Mouse (Mus musculus) c-Kit-positive CD71-positive TER-119-positive erythroid progenitor cells, embryonic 14.5 days (primary cell): ENCODE measurements around the gene Gigyf2.

Experiments used
- DNase-seq: peaks from one replicate; pipeline ENCODE4 v3.0.0-alpha.2; 2013; ENCODE audit warnings: low spot score

Gene Gigyf2

DNA sequence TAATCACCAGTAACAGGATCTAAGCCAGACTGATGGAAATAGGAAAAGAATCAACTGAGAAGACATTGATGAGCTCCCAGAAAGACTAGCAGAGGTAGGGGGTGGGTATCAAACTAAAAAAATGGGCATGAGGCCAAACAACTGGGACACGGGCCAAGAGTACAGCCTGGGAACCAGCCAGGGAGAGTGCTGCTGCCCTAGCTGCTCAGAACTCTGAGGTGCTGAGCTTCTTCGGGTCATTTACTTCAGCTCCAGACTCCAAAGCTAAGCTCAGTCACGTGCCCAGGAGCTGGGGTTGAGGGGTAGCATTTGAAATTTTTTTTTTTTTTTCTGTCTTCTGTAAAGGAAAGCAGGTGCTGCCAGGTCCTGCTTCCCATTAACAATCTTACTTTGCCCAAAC lies 10.1 kb upstream of the Gigyf2 start:
- DNase-seq = no peak

DNA sequence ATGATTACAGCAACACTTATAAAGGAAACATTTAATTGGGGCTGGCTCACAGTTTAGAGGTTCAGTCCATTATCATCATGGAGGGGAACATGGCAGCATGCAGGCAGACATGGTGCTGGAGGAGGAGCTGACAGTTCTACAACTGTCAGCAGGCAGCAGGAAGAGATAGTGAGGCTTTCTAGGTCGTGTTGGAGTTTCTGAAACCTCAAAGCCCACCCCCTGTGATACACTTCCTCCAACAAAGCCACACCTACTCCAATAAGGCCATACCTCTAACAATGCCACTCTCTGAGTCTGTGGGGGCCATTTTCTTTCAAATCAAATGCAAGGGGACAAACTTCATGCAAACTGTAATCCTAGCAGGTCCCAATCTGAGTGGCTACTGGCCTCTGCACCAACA lies 5.7 kb upstream of the Gigyf2 start:
- DNase-seq = no peak

DNA sequence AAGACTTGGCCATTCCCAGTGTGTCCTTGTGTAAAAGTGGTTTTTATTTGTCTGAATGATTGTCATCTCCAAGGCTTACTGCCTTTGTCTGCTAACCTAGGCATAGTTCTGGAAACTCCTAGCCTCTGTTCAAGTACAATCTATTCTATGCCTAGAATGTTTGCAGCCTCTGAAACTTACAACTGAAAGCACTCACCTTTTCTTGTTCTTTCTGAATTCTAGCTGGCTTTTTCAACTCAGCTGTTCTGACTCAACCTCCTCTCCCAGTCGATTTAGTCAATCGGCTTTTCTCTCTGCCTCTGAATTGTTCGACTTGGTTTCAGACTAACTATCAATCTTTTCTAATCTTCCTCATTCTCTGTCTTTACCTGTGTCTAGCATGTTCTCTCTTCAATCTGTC lies 4.0 kb upstream of the Gigyf2 start:
- DNase-seq = no peak

DNA sequence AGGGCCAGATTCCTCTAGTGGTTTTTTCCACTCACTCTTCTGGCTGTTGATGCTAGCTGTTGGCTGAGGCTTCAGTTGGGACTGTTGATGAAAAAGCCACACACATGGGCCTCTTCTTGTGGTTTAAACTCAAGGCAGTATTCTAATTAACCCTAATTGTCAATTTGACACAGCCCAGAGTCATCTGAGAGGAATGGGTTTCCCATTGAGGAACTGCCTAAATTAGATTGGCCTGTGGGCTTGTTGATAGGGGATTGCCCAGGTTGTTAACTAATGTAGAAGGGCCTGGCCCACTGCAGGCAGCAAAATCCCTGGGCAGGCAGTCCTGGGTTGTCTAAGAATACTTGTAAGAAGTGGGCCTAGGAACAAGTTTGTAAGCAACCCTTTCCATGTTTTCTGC lies 2.1 kb upstream of the Gigyf2 start:
- no peak for DNase-seq

DNA sequence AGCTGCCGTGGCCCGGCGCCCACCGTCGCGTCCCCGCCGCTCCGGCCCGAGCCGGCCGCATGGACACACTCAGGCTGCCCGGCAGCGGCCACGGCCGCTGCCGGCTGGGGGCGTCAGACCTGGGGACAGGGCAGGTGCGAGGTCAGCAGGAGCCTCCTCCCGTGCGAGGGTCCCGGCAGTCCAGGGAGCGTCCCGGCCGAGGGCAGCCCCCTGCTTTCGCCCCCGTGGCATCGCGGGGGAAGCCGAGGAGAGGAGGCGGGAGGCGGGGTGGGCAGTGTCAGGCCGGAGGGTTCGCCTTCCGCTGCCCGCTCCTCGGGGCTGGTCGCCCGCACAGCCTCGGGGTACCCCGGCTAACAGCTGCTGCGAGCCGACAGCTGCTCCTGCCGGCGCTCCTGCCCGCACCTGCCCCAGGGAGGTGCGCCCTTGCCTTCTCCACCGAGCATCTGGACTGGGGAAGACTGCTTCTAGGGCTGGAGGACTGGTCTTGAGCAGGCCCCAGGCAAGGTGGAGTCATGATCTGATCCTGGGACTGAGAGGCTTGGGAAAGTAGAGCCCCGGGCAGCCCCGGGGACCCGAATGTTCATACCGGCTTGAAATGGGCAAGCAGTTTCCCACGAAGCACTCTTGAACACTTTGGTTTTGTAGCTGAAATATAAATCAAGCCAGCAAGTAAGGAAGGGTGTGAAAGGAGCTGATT lies 515 bp downstream of the Gigyf2 start:
- DNase-seq = peak; percentile 42

DNA sequence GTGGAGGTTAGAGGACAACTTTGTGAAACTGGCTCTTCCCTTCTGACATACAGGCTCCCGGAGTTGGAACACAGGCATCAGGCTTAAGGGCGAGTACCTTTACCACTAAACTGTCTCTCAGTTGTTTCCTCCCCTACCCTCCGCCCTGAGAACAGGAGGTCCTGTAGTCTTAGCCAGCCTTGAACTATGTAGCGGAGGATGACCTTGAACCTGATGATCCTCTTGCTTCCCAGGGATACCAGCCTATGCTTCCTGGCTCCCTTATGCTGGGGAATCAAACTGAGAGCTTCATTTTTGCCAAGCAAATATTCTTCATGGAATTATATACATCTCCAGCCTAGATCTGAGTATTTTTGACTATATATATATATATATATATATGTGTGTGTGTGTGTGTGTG lies 5.0 kb downstream of the Gigyf2 start:
- no peak for DNase-seq

DNA sequence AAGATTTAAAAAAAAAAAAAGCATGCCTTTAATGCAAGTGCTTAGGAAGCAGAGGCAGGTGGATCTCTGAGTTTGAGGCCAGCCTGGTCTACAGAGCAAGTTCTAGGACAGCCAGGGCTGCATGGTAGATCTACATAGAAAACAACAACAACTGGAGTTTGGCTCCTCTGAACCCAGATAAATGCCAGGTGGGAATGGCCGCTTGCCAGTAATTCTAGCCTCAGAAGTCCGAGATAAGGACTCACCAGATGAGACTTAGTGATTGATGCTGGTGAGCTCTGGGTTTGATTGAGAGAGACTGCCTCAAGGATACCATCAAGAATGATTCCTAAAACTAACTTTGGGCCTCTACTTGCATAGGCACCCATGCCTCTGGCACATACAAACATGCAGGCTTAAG lies 23.8 kb downstream of the Gigyf2 start:
- DNase-seq = no peak

DNA sequence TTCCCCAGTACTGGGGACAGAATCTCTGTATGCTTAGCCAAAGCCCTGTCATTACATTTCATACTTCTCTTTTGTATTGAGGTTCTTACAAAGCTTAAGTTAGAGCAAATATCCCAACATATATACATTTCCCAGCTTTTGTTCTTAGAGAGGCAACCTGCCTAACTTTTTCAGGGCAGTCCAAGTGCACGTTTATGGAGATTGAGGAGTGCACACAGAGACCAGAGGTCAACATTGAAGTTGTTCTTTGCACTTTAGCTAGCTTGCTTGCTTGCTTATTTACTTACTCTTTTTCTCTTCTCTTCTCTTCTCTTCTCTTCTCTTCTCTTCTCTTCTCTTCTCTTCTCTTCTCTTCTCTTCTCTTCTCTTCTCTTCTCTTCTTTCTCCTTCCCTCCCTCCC lies 33.5 kb downstream of the Gigyf2 start:
- no peak for DNase-seq

DNA sequence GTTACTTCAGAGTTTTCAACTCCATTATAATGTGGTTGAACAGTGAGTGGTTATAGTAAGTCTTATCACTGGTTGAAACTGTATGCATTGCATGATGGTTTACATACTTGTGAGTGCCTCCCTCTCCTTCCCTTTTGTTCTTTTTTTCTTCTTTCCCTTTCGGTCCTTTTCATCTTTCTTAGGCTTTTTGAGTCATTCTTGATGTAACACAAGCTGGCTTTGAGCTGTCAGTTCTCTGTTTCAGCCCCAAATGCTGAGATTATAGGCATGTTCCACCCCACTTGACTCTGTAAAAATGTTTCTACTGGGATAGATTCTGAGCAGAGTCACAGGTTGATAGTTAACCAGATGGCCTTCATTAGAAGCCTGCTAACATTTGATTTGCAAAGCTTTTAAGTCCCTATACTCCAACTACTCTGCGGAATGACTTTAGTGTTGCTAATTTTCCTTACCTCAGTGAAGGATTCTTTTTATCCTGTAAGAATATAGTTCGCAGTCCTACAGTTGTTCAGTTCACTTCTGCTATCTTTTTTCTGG lies 51.3 kb downstream of the Gigyf2 start:
- no peak for DNase-seq

DNA sequence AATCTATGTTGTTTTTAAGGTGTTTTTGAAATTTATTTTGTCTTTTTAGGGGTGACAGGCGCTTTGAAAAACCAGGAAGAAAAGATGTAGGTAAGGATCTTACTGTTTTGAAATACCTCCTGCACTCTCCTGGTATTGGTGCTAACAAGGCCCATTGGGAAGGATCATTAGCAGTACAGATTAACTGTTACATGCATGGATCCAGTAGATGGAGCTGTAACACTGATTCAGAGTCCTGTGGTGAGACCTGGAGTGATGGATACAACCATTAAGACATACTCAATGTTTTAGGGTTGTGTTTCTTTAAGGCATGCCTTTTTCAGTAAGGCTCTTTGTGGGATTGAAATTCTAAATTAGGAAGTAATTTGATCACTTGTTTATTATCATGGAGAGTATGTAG lies 53.1 kb downstream of the Gigyf2 start:
- peak; percentile 14 for DNase-seq

DNA sequence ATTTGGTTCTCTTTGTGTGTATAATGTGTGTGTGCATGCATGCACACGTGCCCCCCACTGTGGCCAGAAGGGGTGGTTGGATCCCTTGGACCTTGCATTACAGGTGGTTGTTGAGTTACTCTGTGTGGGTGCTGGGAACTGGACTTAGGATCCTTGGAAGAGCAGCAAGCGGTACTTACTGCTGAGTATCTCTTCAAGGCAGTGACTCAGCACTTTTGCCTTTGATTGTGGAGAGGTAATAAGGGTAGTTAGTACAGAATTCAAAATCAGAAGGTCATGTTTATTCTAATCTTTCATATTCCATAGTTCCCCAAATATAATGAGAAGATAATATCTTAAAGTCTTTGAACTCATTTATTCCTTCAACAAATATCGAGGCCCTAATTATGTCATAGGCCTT lies 54.4 kb downstream of the Gigyf2 start:
- DNase-seq = peak; percentile 14

DNA sequence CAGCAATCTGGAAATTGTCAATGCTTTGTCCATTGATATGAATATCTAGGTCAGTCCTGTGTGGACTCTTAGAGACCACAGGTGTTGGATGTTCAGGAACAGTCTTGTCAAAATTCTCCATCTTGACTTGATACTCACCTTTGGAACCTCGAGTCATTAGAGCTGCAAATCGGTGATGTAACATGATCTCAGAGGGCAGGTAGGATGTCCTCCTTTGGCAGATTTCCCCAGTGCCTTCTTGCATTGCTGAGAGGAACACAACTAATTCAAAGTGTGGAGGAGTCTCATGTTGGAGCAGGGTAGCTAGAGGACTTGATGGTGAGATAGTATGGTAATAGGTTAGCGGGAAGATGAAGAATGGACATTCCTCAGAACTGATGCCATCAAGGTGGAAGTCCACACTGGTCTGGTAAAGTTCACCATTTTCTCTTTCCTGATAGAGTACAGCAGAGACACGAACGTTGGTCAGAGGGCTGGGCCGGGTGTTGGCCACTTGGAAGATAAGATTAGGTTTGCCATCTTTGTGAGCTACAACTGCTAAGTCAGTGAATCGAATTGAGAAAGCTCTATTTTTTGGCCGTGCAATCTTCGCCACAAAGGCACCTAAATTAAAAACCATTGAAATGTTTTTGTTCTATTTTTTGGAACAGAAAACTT lies 59.8 kb downstream of the Gigyf2 start:
- DNase-seq = peak; percentile 23

DNA sequence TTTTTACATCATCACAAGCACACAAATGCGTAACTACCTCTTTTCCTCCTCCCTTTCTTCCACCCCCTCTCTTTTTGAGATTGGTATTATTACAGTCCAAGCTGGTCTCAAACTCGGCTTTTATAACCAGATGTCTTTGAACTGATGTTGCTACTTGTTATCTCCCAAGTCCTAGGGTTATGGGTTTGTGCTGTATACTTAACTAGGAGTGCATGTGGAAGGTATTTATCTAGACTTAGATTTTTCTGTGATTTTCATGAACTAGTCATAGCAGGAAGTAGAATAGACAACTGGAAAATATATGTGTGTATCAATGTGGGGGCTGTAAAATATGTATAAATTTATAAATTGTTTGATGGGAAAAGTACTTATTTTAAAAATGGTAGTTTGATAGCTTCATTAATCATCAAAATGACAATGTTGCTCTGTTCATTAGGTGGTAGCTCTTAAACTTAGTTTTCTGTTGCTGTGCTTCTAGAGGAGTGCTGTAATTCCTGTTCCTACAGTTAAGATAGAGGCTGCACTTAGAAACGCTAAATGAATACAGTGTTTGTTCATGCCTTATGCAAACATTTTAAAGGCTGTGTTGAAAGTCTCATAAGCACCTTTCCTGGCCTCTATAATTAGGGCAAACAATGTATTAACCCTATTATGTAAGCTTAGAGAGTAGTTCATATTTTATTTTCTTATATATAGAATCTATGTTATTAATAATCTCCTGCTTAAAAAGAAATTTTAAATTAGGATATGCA lies 66.8 kb downstream of the Gigyf2 start:
- DNase-seq = no peak

DNA sequence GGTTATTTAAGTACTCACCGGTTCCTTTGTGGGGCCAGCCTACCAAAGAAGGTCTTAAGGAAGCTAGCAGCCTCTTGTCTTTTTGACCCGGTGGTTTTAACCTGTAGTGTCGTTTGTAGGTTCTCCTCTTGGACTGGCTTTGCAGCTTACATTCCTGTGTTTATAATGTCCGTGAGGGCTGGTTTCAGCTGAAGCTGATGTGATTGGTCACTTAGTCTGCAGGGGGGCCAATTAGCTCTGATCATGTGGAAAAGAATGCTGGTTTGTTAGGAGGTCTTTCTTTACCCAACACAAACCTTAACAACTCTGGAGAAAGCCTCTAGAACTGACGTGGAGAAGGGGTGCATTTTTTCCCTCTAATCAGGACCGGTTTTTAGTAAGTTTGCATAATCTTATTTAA lies 67.8 kb downstream of the Gigyf2 start, which contains the start of gene Kcnj13:
Kcnj13 (minus strand) TSS at position 136 of the 400 bp plus-strand sequence.
- no peak for DNase-seq

DNA sequence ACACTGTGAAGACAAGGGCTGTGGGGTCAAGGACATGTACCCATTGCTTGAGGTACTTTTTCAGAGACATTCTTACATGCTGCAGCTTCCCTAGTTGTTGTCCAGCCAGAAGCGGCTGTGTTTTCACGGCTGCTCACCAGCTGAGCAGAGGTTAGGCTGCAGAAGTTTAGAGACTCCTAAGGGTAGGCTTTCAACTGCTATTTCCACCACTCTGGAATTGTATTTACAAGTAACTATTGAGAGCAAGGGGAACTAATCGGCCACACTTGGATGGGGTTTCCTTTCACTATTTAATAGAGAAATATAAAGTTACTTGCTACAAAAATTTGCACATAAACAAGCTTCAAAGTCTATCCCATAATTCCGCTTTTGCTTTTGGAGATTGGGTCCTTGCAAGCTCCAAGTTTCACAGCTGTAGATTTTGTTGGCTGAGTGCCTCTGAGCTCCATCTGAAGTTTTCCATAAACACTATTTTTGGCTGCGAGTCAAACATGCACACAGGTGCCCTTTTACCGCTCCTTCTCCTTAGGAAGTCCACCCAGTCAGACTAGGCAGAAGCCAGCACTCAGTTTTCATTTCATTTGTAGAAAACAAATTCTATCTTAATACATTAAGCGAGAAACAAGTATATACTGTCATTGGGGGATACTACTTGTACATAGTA lies 70.3 kb downstream of the Gigyf2 start:
- no peak for DNase-seq

DNA sequence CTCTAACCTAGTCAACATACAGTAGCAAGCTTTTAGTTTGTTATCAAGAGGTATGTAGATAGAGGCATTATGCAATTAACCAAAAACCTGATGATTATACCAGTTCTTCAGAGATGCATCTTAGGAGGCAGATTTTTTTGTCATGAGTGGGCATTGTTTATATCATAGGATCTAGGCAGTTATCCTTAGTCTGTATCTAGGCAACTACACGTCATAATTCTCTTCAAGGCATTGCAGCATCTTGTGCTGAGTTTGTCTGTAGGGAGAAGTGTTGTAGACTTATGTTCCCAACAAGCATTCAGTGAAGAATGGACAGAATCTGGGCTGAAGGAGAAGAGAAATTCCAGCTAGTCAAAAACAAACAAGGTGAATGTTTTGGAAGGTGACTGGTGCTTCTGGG lies 77.9 kb downstream of the Gigyf2 start:
- DNase-seq = no peak

DNA sequence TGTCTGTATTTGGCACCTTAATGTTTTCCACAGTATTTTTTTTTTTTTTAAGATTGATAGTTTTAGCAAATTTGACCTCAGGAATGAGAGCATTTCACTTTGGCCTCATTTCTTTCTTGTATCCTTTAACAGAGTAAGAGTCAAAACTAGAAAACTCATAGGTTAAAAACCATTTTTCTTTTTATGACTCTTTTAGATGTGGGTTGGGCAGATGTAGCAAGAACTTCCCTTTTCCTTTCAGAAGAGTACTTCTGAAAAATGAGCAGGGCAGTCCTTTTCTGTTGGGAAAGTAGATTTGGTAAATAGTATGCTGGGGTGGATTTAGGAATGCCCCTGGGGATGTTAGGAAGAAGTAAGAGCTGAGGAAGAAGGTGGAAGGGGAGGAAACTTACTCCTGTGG lies 79.2 kb downstream of the Gigyf2 start:
- DNase-seq = no peak

DNA sequence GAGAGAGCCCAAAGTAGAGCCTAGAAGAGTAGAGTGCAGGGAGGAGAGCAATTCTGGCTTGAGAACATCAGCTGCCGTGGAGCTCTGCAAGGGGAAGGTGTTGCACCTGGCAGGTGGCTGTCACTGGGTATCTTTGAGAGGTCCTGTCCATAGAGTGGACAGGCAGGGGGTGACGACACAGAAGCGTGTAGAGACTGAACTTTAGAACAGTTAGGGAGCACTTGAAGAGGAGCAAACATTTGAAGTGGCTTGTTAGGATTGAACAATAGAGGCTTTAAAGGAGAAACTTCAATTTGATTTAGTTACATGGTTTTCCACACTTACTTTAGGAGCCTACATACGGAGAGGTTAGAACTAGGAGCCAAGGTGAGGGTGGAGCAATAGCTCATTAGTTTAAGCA lies 82.6 kb downstream of the Gigyf2 start:
- DNase-seq = no peak

DNA sequence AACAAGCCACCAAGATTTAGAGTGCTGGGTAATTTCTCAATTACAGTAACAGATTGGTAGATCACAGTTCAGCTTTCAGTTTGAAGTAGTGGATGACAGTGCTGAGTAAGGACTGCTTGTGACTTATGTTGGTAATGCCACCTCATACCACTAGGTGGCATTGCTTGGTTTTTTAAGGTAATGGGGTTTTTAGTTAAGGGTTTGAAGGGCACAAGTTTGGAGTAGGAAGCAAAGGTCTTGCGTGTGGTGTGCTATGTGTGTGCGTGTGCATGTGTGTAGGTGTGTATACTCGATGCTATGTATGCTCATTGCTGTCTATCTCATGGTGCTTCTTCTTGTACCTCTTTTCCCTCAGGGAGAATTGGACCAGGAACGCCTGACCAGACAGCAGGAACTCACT lies 91.9 kb downstream of the Gigyf2 start:
- DNase-seq = peak; percentile 70

DNA sequence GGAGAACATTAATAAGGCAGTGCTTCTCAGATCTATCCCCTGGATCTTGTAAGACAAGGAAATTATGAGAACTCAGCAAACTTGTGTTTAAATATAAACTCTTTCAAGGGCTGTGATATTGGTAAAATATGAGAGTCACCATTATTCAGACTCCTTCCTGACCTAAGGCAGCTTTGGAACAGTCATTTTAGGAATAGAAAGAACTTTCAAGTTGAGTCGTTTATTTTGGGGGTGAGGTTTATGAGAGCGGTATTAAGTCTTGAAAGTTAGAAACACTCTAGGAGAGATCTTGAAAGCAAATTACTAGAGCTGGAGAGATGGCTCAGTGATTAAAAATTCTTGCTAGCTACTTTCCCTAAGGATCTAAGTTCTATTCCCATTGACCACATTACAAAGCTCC lies 108.3 kb downstream of the Gigyf2 start:
- no peak for DNase-seq

DNA sequence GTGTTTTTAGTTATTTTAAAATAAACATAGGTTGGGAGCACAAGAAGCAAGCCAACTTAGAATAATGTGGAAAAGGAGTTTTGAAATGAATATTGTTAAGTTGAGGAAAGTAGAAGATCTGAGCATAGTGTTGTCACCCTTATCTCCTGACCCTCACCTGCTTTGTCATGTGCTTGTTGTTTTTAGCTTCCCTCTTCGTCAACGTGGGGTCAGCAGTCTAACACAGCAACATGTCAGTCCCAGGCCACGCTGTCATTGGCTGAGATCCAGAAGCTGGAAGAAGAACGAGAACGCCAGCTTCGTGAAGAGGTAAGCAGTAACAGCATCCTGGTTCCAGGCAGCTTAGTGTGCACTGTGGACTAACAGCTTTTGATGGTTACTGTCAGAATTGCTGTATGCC lies 109.8 kb downstream of the Gigyf2 start:
- DNase-seq = no peak
